Mouse (Mus musculus) effector memory CD4-positive, alpha-beta T cell, adult 5 months (primary cell): Measurements from ENCODE around the gene Por. TPM values are rescaled to one million over a fixed set of nuclear protein-coding genes. Genes with fewer than 3 reads are reported as not detected.

Experiments
- polyA plus RNA-seq: library from polyadenylated mRNA; unstranded; fragments of 100-300 nt; shearing (Covaris generic); gene quantifications from one replicate; pipeline ENCODE4 v1.2.1, GENCODE M21; 2017

The Por gene
- polyA plus RNA-seq, result 309 TPM

DNA sequence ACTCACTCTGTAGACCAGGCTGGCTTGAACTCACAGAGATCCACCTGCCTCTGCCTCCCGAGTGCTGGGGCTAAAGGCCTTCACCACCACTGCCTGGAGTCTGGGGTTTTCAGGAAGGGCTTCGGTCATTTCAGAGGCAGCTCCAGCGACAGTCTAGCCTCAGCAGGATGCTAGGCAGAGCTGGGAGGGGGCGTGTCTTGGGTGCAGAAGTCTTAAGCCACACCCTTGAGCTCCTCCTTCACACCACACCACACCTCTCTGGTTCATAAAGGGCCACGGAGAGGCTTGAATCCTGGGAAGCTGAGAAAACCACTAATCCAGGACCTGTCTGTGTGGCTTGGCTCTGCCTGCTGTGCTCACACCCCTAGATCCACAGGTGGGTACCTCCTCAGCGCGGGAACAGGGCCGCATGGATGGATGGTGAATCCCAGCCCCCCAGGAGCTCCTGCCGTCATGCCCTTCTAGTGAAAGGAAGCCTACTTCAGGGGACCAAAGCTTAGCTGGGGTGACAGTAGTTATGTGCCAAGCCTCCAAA is at the start of gene Por:
Gene Por (plus strand): TSS at position 293 of the 535 bp plus-strand sequence.

DNA sequence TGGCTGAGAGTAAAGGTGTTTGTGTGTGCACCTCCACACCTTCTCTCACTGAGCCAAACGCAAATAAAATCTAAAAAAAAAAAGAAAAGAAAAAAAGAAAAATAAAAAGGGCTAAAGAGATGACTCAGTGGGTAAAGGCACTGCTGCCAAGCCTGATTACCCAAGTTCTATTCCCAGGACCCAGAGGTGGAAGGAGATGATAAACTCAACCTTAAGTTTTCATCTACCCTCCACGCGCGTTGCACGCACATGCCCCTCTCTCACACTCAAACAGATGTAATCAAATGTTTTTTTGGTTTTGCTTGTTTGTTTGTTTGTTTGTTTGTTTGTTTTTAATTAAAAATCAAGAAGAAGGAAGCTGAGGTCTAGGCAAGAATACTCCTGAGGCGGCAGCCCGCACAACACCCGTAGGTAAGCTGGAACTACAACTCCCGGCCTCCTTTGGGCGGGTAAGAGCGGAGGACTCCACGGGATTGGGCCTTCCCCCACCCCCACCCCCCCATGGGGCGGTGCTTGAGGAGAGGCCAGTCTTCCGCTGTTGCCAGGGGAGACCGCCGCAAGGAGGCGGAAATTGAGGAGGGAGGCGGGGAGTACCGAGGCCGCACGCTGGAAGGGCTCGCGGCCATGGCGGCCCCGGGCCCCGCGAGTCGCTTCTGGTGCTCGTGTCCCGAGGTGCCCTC is 37.6 kb upstream of the Por start, which contains the start of gene Rhbdd2:
Gene Rhbdd2 (plus strand): TSS at position 502 of the 680 bp plus-strand sequence.

DNA sequence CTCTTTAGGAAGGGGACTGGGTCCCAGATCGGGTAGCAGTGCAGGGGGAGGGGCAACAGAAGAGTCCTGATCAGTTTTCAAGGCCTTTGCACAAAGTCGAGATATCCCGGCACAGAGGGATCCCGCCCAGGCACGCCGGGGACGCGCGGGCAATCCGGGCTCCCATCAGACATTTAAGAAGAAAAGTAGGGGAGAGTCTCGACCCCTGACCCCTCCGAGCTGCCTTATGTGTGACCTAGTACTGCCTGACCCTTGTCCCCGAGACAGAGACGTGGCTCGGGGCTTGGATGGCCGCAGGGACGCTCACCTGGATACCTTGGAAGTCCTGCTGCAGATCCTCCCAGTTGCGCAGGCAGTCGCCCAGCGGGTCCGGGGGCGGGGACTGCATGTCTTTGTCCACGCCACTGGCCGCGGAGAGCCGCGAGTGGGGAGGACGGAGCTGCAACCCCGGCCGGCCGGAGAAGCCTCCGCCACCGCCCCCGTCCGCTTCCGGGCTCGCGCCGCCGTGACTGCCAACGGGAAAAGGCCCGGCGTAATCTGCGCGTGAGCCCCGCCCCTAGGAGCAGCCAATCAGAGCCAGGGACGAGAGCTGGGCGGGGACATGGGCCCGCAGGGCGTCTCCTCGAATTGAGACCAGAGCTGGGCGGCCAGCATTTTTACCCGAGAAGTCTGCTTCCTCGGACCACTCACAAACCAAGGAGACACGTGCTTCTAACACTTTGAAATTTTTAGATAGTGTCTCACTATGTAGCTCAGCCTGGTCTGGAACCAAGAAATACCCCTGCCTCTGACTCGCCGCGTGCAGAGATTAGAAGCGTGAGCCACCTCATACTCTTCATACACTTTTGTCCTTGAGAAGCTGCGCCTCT is 74.1 kb downstream of the Por start, which contains the start of gene Tmem120a:
Gene Tmem120a (minus strand): TSS at position 708 of the 869 bp plus-strand sequence.

DNA sequence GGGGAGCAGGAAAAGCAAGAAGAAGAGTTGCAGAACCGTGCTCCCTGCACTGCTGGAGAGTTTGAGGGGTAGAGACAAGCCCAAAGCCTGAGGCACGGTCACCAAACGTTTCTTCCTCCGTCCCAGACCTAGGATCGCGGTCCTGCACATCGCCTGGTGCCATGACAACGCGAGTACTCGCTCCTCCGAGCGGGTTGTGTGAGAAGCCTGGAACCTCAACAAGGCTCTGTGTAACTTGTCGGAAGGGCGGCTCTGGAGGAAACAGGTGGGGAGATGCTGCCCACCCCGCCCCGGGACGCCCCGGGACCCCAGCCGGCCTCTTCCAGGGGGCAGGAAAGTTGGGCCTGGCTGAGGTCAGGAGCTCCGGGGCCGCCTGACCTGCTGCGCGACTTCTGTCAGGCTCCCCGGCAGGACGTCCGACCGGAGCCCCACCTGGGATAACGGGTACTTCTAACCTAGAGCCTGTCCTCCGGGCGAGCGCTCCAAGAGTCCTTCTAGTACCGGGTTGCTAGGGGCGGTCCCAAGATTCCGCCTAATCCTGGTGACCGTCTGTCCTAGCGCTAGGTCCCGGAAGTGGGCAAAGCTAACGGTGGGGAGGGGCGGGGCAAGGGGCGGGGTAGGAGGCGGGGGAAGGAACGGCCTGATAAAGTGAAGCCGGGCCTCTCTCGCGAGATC is 108.1 kb downstream of the Por start, which contains the start of gene Styxl1:
Gene Styxl1 (minus strand): TSS at position 590 of the 675 bp plus-strand sequence.

DNA sequence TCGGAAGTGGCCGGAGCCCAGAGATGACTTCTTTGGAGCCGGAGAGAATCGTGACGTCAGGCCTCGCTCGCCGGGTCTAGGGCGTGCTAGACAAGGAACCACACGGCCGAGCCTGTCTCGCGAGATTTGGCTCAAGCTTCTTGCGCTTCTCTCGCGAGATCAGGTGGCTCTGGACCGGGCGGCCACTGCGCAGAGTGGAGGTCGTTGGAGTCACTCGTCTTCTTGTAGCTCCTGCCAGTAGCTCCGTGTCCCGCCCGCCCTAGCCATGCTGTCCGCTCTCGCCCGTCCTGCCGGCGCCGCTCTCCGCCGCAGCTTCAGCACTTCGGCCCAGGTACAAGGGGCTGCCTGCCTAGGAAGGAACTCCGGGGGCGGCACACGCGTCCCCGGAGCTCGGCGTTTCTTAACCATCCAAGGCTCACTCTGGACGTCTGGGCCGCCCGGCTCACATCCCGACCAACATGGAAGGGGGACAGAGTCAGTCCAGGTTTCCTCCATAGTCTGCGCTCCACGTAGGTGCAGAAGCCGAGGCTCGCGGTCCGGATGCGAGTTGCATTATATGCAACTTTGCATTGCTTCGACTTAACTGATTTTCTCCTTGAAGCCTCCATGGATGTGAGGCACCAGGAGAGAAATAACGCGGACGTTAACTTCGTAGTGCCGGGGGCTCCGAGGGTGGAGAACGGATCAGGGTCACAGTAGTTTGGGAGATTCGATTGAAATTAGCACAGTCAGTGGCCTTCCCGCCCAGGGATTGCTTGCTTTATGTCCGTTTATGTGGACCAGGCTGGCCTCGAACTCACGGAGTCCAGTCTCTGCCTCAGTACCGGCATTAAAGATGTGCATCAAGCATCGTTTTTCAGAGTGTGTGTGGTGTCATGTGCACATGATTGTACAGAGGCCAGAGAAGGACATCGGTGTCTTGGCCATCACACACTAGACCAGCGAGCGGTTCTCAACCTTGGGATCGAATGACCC is 108.9 kb downstream of the Por start, which contains the start of gene Mdh2:
Gene Mdh2 (plus strand): TSS at position 10 of the 975 bp plus-strand sequence.

Other genes with a start within 250 kb of the Por start
- 7.9 TPM for gene Hip1, start 124.9 kb upstream of the Por start, polyA plus RNA-seq
- not detected for gene Ccl26, start 106.5 kb upstream of the Por start, polyA plus RNA-seq
- gene Ccl24, start 97.0 kb upstream of the Por start, polyA plus RNA-seq, result not detected
- gene Rhbdd2, start 37.4 kb upstream of the Por start, polyA plus RNA-seq, result 24.2 TPM
- 92.9 TPM for gene Tmem120a, start 74.4 kb downstream of the Por start, polyA plus RNA-seq
- not detected for gene Styxl1, start 108.4 kb downstream of the Por start, polyA plus RNA-seq
- gene Mdh2, start 108.4 kb downstream of the Por start, polyA plus RNA-seq, result 366 TPM
- not detected for gene Srrm3, start 136.9 kb downstream of the Por start, polyA plus RNA-seq
- gene Hspb1, start 217.9 kb downstream of the Por start, polyA plus RNA-seq, result 6.1 TPM